Mouse (Mus musculus): Measurements from ENCODE around the gene Akap13. TPM values are rescaled to one million over a fixed set of nuclear protein-coding genes. Genes with fewer than 3 reads are reported as not detected.
A peak's percentile ranks its signal among the peaks of the same experiment; 100 is the strongest.
"Not testable (repeated sequence)": the region's sequence is repeated elsewhere in the genome, so short reads cannot be mapped to it uniquely, and the experiment has no call there.

The Akap13 gene
- total RNA-seq, 2 experiments from 2014 or later = 94.0 to 95.4 TPM

- intact Hi-C loops (cut with DNase I) = loop anchor here (2.0 to 5.0 kb wide), 4 partner anchors 34 to 216 kb away; partner anchors contain the start of gene Akap13
- peak; percentile 21 to 24 for DNase-seq
Measured at GRCm38 (mm10) chr7:75613240-75613639, 157.9 kb downstream of the Akap13 start.

- no peak for DNase-seq
- intact Hi-C loops (cut with DNase I) = loop anchor here (5.0 kb wide), 3 partner anchors 93 to 218 kb away; partner anchors contain the start of gene Akap13
Measured at GRCm38 (mm10) chr7:75614826-75615225, 159.5 kb downstream of the Akap13 start.

- not testable (repeated sequence) for DNase-seq
Measured at GRCm38 (mm10) chr7:75617246-75617645, 161.9 kb downstream of the Akap13 start.

GRCm38 (mm10) chr7:75618699-75619098, 163.4 kb downstream of the Akap13 start:
- intact Hi-C loops (cut with DNase I) = no loop called here

More at GRCm38 (mm10) chr7:75617246-75617645, 161.9 kb downstream of the Akap13 start:
- intact Hi-C loops (cut with DNase I) = not testable (repeated sequence)

GRCm38 (mm10) chr7:75619875-75620274, 164.5 kb downstream of the Akap13 start:
- intact Hi-C loops (cut with DNase I) = no loop called here
- DNase-seq = no peak

More at GRCm38 (mm10) chr7:75618699-75619098, 163.4 kb downstream of the Akap13 start:
- no peak for DNase-seq

GRCm38 (mm10) chr7:75620395-75620960, 165.1 kb downstream of the Akap13 start:
- intact Hi-C loops (cut with DNase I) = no loop called here
- no peak for DNase-seq

GRCm38 (mm10) chr7:75620976-75621375, 165.6 kb downstream of the Akap13 start:
- intact Hi-C loops (cut with DNase I) = no loop called here

GRCm38 (mm10) chr7:75627831-75628230, 172.5 kb downstream of the Akap13 start:
- intact Hi-C loops (cut with DNase I) = no loop called here

More at GRCm38 (mm10) chr7:75620976-75621375, 165.6 kb downstream of the Akap13 start:
- DNase-seq = no peak

GRCm38 (mm10) chr7:75629669-75630068, 174.3 kb downstream of the Akap13 start:
- no peak for DNase-seq
- intact Hi-C loops (cut with DNase I) = no loop called here

More at GRCm38 (mm10) chr7:75627831-75628230, 172.5 kb downstream of the Akap13 start:
- DNase-seq = no peak

GRCm38 (mm10) chr7:75632941-75633340, 177.6 kb downstream of the Akap13 start:
- no peak for DNase-seq
- intact Hi-C loops (cut with DNase I) = no loop called here

- DNase-seq = no peak
- intact Hi-C loops (cut with DNase I) = no loop called here
Measured at GRCm38 (mm10) chr7:75633393-75633792, 178.1 kb downstream of the Akap13 start.

- intact Hi-C loops (cut with DNase I) = no loop called here
- no peak for DNase-seq
Measured at GRCm38 (mm10) chr7:75633807-75634526, 178.6 kb downstream of the Akap13 start.

- no peak for DNase-seq
- intact Hi-C loops (cut with DNase I) = no loop called here
Measured at GRCm38 (mm10) chr7:75638769-75639168, 183.4 kb downstream of the Akap13 start.

GRCm38 (mm10) chr7:75639541-75639940, 184.2 kb downstream of the Akap13 start:
- peak; percentile 88 to 91 for DNase-seq
- intact Hi-C loops (cut with DNase I) = no loop called here

GRCm38 (mm10) chr7:75640074-75640473, 184.7 kb downstream of the Akap13 start:
- DNase-seq = no peak
- intact Hi-C loops (cut with DNase I) = loop anchor here (5.0 kb wide), 2 partner anchors 42 to 77 kb away; no protein-coding TSS in a partner anchor

GRCm38 (mm10) chr7:75640671-75641070, 185.3 kb downstream of the Akap13 start:
- intact Hi-C loops (cut with DNase I) = loop anchor here (5.0 kb wide), 2 partner anchors 42 to 77 kb away; no protein-coding TSS in a partner anchor
- no peak for DNase-seq

- DNase-seq = no peak
- intact Hi-C loops (cut with DNase I) = loop anchor here (5.0 kb wide), 2 partner anchors 41 to 76 kb away; no protein-coding TSS in a partner anchor
Measured at GRCm38 (mm10) chr7:75641415-75642177, 186.3 kb downstream of the Akap13 start.

- DNase-seq = peak; percentile 64 to 72
- intact Hi-C loops (cut with DNase I) = loop anchor here (5.0 kb wide), 2 partner anchors 40 to 75 kb away; no protein-coding TSS in a partner anchor
Measured at GRCm38 (mm10) chr7:75642178-75642777, 186.9 kb downstream of the Akap13 start.

GRCm38 (mm10) chr7:75642846-75643563, 187.7 kb downstream of the Akap13 start:
- no peak for DNase-seq
- intact Hi-C loops (cut with DNase I) = loop anchor here (5.0 kb wide), 2 partner anchors 39 to 74 kb away; no protein-coding TSS in a partner anchor

All from heart, postnatal 10 days (tissue).